Mouse (Mus musculus) kidney, adult 2 months (tissue): ENCODE measurements at regions not wholly inside any gene's neighbourhood (a gene's known extent, or its start where the extent isn't known, plus 50 kb on each side); places are given as distances from the start of the nearest gene placed in this dataset.

Source experiments
- DNase-seq: peaks from one replicate; pipeline ENCODE4 v3.0.0; 2021
- H3K27ac ChIP-seq: fragments of 200-500 bp; 2 replicates; pipeline ENCODE4 v1.5.1; 2012; ENCODE audit warnings: low read depth, low read length, control low read depth, inconsistent platforms; ENCODE audit not compliant: insufficient read depth
- H3K27me3 ChIP-seq: fragments of 200-500 bp; replicated peaks from 2 replicates; pipeline ENCODE4 v1.6.1; 2012; ENCODE audit warnings: mild to moderate bottlenecking, moderate library complexity, low read length, inconsistent platforms; ENCODE audit not compliant: control insufficient read depth, insufficient read depth
- H3K36me3 ChIP-seq: fragments of 200-500 bp; 2 replicates; pipeline ENCODE4 v1.6.1; 2012; ENCODE audit warnings: mild to moderate bottlenecking, moderate library complexity, low read length, inconsistent platforms; ENCODE audit not compliant: control insufficient read depth, insufficient read depth
- H3K4me1 ChIP-seq: fragments of 200-500 bp; 2 replicates; pipeline ENCODE4 v1.6.1; 2011; ENCODE audit warnings: low read length; ENCODE audit not compliant: control insufficient read depth, insufficient read depth
- H3K4me3 ChIP-seq: fragments of 200-500 bp; 2 replicates; pipeline ENCODE4 v1.5.1; 2011; ENCODE audit warnings: mild to moderate bottlenecking, low read depth, low read length, control low read depth; ENCODE audit not compliant: insufficient read depth
- CTCF ChIP-seq: fragments of 200-500 bp; conservative IDR thresholded peaks from 2 replicates; pipeline ENCODE4 v1.5.1; 2011; ENCODE audit warnings: low read depth, mild to moderate bottlenecking, control low read depth, low read length, moderate library complexity, mixed read lengths; ENCODE audit not compliant: insufficient read depth, insufficient read length
- POLR2A ChIP-seq: fragments of 200-500 bp; IDR thresholded peaks from one replicate; pipeline ENCODE4 v1.6.1; 2011; ENCODE audit warnings: low read depth, low read length, control low read depth
- WGBS: fragments of 180-500 bp; shearing (Covaris S2); methylation state at CpG from one replicate; pipeline ENCODE4 v1.1.7; 2018; 5-methylcytosine and 5-hydroxymethylcytosine counted together

DNA sequence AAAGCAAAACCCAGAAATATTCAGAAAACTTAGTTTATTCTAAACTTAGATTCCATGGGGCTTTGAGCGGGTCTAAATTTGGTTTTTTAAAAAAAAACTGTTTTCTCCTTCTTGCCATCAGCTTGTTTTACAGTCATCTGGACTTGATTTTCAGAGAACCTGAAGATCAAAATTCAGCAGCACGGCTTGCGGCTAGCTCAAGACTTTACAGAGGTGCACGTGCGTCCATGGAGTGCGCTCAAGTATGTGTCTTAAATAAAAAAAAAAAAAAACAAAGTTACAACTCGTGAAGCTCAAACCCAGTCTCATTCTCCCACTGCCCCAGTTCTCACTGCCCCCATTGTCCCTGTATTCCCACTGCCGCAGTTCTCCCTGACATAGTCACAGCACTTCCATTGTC, 180.5 kb upstream of the L3mbtl3 start:
- WGBS = 83% methylated on average over 8 of the region's 8 CpGs
- TF ChIP-seq CTCF (no peak), POLR2A (no peak)
- no peak for DNase-seq

DNA sequence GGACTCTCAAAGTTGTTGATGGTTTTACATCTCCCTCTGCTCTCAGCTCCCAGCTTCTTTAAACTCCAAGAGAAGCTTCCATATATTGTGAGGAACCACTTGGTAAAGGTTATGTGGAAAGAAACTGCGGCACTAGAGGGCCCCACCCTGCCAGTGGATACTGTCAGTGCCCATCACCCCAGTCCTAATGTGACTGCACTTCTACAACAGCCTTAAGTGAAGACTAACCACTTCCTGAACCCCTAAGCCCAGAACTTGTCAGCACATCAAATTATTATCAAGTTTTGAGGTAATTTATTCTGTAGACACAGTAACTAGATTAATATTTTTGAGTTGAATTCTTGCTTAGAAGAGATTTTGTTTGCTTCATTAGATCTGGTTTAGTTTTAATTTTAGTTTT, 182.3 kb upstream of the L3mbtl3 start:
- TF ChIP-seq CTCF (no peak), POLR2A (no peak)
- Histone ChIP-seq H3K4me3 (no peak overlapping the region), H3K36me3 (no peaks in the 10 kb centered on the region), H3K27me3 (no peaks in the 10 kb centered on the region; the same call in 1 of the 2 replicates), H3K4me1 (no peaks in the 10 kb centered on the region), H3K27ac (no peak overlapping the region)
- 65% methylated on average over 1 of the region's 1 CpGs for WGBS
- no peak for DNase-seq

More for the DNA sequence above, 180.5 kb upstream of the L3mbtl3 start:
- Histone ChIP-seq H3K36me3 (no peaks in the 10 kb centered on the region), H3K27ac (no peak overlapping the region), H3K4me1 (no peaks in the 10 kb centered on the region), H3K4me3 (no peak overlapping the region), H3K27me3 (no peaks in the 10 kb centered on the region; the same call in 1 of the 2 replicates)

DNA sequence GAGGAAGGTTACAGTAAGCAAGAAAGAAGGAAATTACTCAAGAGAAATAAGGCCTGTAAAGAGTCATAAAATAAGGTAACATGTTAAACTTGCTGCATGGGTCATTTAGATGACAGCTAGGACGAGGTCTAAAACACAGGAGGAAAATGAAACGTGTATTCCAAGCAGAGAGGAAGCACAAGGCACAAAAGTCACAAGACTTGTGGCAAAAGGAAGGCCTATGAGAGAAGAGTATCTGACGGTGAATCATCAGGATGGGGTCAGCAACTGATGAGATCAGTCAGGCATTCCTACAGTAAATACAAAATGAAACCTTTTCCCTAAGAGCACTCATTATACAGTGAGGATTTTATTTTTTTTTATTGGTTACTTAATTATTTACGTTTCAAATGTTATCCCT, 183.6 kb upstream of the L3mbtl3 start:
- H3K27me3 ChIP-seq = no peaks in the 10 kb centered on the region; the same call in 1 of the 2 replicates
- 64% methylated on average over 4 of the region's 4 CpGs for WGBS
- TF ChIP-seq CTCF (no peak), POLR2A (no peak)
- H3K36me3 ChIP-seq = no peaks in the 10 kb centered on the region
- H3K4me1 ChIP-seq = no peaks in the 10 kb centered on the region
- no peak overlapping the region for H3K27ac ChIP-seq
- DNase-seq = no peak
- no peak overlapping the region for H3K4me3 ChIP-seq

DNA sequence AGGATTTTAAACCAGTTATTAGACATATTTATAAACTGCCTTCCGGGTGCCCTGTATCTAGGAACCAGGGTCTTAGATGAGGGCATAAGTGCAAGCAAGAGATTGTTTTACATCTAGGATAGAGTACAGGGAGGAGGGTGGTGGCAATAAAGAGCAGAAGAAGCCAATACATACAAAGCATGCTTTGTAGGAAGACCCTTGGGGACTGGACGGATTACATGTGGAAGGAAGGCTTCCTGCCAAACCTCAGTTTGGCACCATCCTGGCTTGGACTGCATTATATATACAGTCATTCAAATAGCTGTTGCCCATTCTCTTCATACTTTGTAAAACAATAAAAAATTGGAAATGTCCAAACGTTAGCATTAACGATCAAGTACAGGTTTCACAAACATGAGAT, 184.7 kb upstream of the L3mbtl3 start:
- H3K36me3 ChIP-seq = no peaks in the 10 kb centered on the region
- H3K4me1 ChIP-seq = no peaks in the 10 kb centered on the region
- H3K4me3 ChIP-seq = no peak overlapping the region
- TF ChIP-seq POLR2A = no peak
- no peak for TF ChIP-seq CTCF
- 75% methylated on average over 4 of the region's 4 CpGs for WGBS
- H3K27me3 ChIP-seq = no peaks in the 10 kb centered on the region; the same call in 1 of the 2 replicates
- no peak for DNase-seq
- no peak overlapping the region for H3K27ac ChIP-seq

DNA sequence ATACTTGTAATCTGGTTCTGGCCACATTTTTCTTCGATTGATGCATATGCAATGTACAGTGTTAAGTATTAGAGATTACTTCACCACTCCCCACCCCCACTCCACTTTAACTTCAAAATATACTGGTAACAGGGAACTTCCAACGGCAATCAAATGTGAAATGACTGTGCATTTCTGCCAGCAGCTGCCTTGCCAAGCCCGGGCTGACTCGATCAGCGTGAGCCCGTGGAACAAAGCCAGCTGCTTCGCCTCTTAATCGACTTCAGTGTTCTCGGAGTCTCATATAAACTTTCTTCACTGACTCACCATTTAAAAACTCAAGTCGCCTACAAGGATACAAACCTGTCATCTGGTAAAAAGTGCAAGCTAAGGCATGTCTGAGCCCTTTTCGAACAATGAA, 188.7 kb upstream of the L3mbtl3 start:
- TF ChIP-seq CTCF (no peak), POLR2A (no peak)
- DNase-seq = peak; percentile 8

DNA sequence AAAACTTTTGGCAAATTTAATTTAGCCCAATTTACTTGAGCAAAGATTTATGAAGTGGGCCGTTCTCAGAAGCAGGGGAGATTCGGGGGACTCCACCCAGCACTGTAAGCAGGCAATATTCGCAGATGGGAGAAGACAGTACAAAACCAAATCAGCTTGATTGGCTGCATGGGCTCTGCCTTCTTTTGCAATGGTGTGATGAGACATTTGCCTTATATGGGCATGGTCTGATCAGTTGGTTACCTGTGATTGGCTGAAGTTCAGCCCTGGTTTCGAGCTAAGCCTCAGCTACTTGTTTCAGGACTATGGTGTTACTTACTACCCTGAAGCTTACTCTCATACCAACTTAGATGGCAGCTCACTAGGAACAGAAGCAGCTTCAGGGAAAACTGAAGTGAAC, 185.6 kb upstream of the Arhgap18 start:
- H3K36me3 ChIP-seq = no peaks in the 10 kb centered on the region
- DNase-seq = no peak
- 53% methylated on average over 4 of the region's 4 CpGs for WGBS
- no peaks in the 10 kb centered on the region for H3K4me1 ChIP-seq
- H3K27ac ChIP-seq = no peak overlapping the region
- no peaks in the 10 kb centered on the region for H3K27me3 ChIP-seq
- TF ChIP-seq POLR2A = no peak
- no peak for TF ChIP-seq CTCF
- H3K4me3 ChIP-seq = no peak overlapping the region

More for the DNA sequence above, 188.7 kb upstream of the L3mbtl3 start:
- Histone ChIP-seq H3K27me3 (no peaks in the 10 kb centered on the region; the same call in 1 of the 2 replicates), H3K4me1 (no peaks in the 10 kb centered on the region), H3K36me3 (no peaks in the 10 kb centered on the region), H3K27ac (no peak overlapping the region), H3K4me3 (no peak overlapping the region)
- WGBS = 55% methylated on average over 11 of the region's 11 CpGs

DNA sequence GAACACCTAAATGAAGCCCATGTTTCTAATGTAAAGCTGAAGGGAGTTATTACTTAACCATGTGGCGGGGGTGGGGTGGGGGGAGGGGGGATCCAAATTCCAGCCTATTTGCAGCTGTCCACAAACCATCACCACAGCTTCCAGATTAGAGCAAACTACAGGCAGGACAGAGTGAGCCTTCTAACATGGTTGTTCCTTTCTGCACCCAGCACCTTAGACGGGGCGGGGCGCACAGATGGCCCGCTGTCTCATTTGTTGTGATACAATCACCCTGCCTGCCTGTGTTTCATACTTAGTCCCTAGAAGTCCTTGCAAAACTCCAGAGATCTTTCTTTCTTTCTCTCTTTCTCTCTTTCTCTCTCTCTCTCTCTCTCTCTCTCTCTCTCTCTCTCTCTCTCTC, 182.8 kb upstream of the Arhgap18 start:
- 80% methylated on average over 5 of the region's 5 CpGs for WGBS
- Histone ChIP-seq H3K27ac (no peak overlapping the region), H3K27me3 (no peaks in the 10 kb centered on the region), H3K4me3 (no peak overlapping the region), H3K36me3 (no peaks in the 10 kb centered on the region), H3K4me1 (no peaks in the 10 kb centered on the region)
- TF ChIP-seq POLR2A (no peak), CTCF (no peak)
- DNase-seq = no peak
